Comparison of ENCODE assay signal across 9 mouse cellular contexts in genomic region chr10:66913187-66913586, GRCm38 (mm10).
DNase-seq lines count a peak whose midpoint lies in the region; ATAC-seq and TF ChIP-seq lines count a peak whose summit lies in the region.
"Had no signal": no experiment of that assay in that cellular context is flagged by ENCODE, and none has a peak within 500 bp of the region (broad histone marks: within the 10 kb centered on the region; RNA-seq: fewer than 3 reads in every experiment).

No protein-coding gene starts in this region.

- TF ChIP-seq EP300 in lung, postnatal 0 days (IDR thresholded peaks at IDR 0.05) = peak; percentile 78

- H3K4me2 ChIP-seq in hindbrain, embryonic 13.5 days = no peak overlapping the region
- H3K4me2 ChIP-seq in hindbrain, embryonic 11.5 days (replicated peaks; ENCODE audit: low read depth, low read length) = no peak overlapping the region
- H3K4me2 ChIP-seq in lung, postnatal 0 days (replicated peaks; ENCODE audit: low read depth, low read length) = no peak overlapping the region
- H3K4me2 ChIP-seq in forebrain, embryonic 12.5 days = peak overlapping the region; percentile 24; the same call in 1 of the 2 replicates
- H3K4me2 ChIP-seq: stomach, embryonic 15.5 days had no signal

- H3K27ac ChIP-seq in hindbrain, embryonic 13.5 days = peak overlapping the region; percentile 5; the same call in 1 of the 2 replicates
- H3K27ac ChIP-seq in hindbrain, embryonic 11.5 days (ENCODE audit: low read depth, low read length) = no peak overlapping the region
- no peak overlapping the region for H3K27ac ChIP-seq in lung, postnatal 0 days (ENCODE audit: low read length)
- H3K27ac ChIP-seq in forebrain, embryonic 12.5 days = no peak overlapping the region
- 0 out of 2 replicates have a peak overlapping the region, but pooled peaks have one; percentile 20 for H3K27ac ChIP-seq in limb, embryonic 10.5 days
- H3K27ac ChIP-seq: stomach, embryonic 15.5 days had no signal

- H3K4me1 ChIP-seq in hindbrain, embryonic 13.5 days (replicated peaks) = peaks cover 28% of the 10 kb centered on the region
- H3K4me1 ChIP-seq in hindbrain, embryonic 11.5 days (replicated peaks; ENCODE audit: control insufficient read depth, insufficient read depth, low read length) = peaks cover 8% of the 10 kb centered on the region
- H3K4me1 ChIP-seq in lung, postnatal 0 days (ENCODE audit: insufficient read depth, low read depth, low read length) = peaks cover 13% of the 10 kb centered on the region; the same call in 1 of the 2 replicates
- H3K4me1 ChIP-seq in forebrain, embryonic 12.5 days = peaks cover 30% of the 10 kb centered on the region
- peaks cover 43% of the 10 kb centered on the region for H3K4me1 ChIP-seq in limb, embryonic 10.5 days

- 69% methylated on average over 14 of the region's 14 CpGs for WGBS in hindbrain, embryonic 13.5 days
- WGBS in hindbrain, embryonic 11.5 days = 71% methylated on average over 14 of the region's 14 CpGs
- WGBS in lung, postnatal 0 days = 42% methylated on average over 14 of the region's 14 CpGs
- 75% methylated on average over 14 of the region's 14 CpGs for WGBS in forebrain, embryonic 12.5 days
- WGBS in limb, embryonic 10.5 days = 73% methylated on average over 14 of the region's 14 CpGs

- no peak overlapping the region for H3K9ac ChIP-seq in hindbrain, embryonic 13.5 days
- no peak overlapping the region for H3K9ac ChIP-seq in hindbrain, embryonic 11.5 days (ENCODE audit: low read depth, low read length)
- no peak overlapping the region for H3K9ac ChIP-seq in lung, postnatal 0 days (replicated peaks; ENCODE audit: low read depth)
- no peak overlapping the region for H3K9ac ChIP-seq in forebrain, embryonic 12.5 days
- H3K9ac ChIP-seq: stomach, embryonic 15.5 days had no signal

- H3K9me3 ChIP-seq in hindbrain, embryonic 13.5 days = no peaks in the 10 kb centered on the region
- no peaks in the 10 kb centered on the region for H3K9me3 ChIP-seq in hindbrain, embryonic 11.5 days (ENCODE audit: control insufficient read depth, low read length)
- H3K9me3 ChIP-seq in lung, postnatal 0 days (ENCODE audit: low read length) = no peaks in the 10 kb centered on the region
- H3K9me3 ChIP-seq in forebrain, embryonic 12.5 days = no peaks in the 10 kb centered on the region
- no peaks in the 10 kb centered on the region for H3K9me3 ChIP-seq in limb, embryonic 10.5 days (replicated peaks)
- H3K9me3 ChIP-seq: stomach, embryonic 15.5 days had no signal

- TF ChIP-seq CTCF in lung, postnatal 0 days (IDR thresholded peaks at IDR 0.05) = no peak

- DNase-seq in hindbrain, embryonic 11.5 days (ENCODE audit: low spot score) = no peak
- peak; percentile 42 for DNase-seq in lung, postnatal 0 days (ENCODE audit: low spot score)
- no peak for DNase-seq in lung, postnatal 14 days
- no peak for DNase-seq in limb, embryonic 10.5 days (ENCODE audit: low spot score)
- DNase-seq in frontal cortex, adult 2 months (ENCODE audit: extremely low spot score in 1 of 2, low spot score in 1 of 2) = no peak
- DNase-seq: right cerebral cortex, postnatal 14 days had no signal

- H3K36me3 ChIP-seq in hindbrain, embryonic 13.5 days = no peaks in the 10 kb centered on the region
- H3K36me3 ChIP-seq in hindbrain, embryonic 11.5 days (ENCODE audit: control insufficient read depth, insufficient read depth, low read length) = no peaks in the 10 kb centered on the region
- H3K36me3 ChIP-seq in lung, postnatal 0 days (ENCODE audit: insufficient read depth, low read length) = no peaks in the 10 kb centered on the region
- H3K36me3 ChIP-seq in forebrain, embryonic 12.5 days (replicated peaks) = no peaks in the 10 kb centered on the region
- H3K36me3 ChIP-seq in limb, embryonic 10.5 days = no peaks in the 10 kb centered on the region
- H3K36me3 ChIP-seq: stomach, embryonic 15.5 days had no signal

- H3K4me3 ChIP-seq in hindbrain, embryonic 13.5 days = no peak overlapping the region
- no peak overlapping the region for H3K4me3 ChIP-seq in hindbrain, embryonic 11.5 days (ENCODE audit: low read depth, low read length)
- H3K4me3 ChIP-seq in lung, postnatal 0 days (ENCODE audit: low read depth, low read length) = no peak overlapping the region
- no peak overlapping the region for H3K4me3 ChIP-seq in forebrain, embryonic 12.5 days (replicated peaks)
- peak overlapping the region; percentile 13; the same call in 1 of the 2 replicates for H3K4me3 ChIP-seq in limb, embryonic 10.5 days
- H3K4me3 ChIP-seq: stomach, embryonic 15.5 days had no signal

- no peak for ATAC-seq in hindbrain, embryonic 13.5 days (ENCODE audit: low FRiP score)
- no peak for ATAC-seq in hindbrain, embryonic 11.5 days (ENCODE audit: low FRiP score)
- no peak for ATAC-seq in lung, postnatal 0 days
- no peak for ATAC-seq in forebrain, embryonic 12.5 days (ENCODE audit: low FRiP score)

- H3K27me3 ChIP-seq in hindbrain, embryonic 13.5 days = no peaks in the 10 kb centered on the region
- H3K27me3 ChIP-seq in hindbrain, embryonic 11.5 days (ENCODE audit: control insufficient read depth, insufficient read depth, low read length) = no peaks in the 10 kb centered on the region
- no peaks in the 10 kb centered on the region for H3K27me3 ChIP-seq in lung, postnatal 0 days (replicated peaks; ENCODE audit: insufficient read depth, low read length)
- H3K27me3 ChIP-seq in forebrain, embryonic 12.5 days = peaks cover 1% of the 10 kb centered on the region; the same call in 1 of the 2 replicates
- no peaks in the 10 kb centered on the region for H3K27me3 ChIP-seq in limb, embryonic 10.5 days (ENCODE audit: low read depth, poor library complexity, severe bottlenecking)
- H3K27me3 ChIP-seq: stomach, embryonic 15.5 days had no signal

Comparison
In these comparisons a context has a peak if more than half of its experiments do, and no peak if none do; other contexts are left out.
1. H3K27ac ChIP-seq: peak in hindbrain, embryonic 13.5 days (single experiment) and limb, embryonic 10.5 days (single experiment); none in hindbrain, embryonic 11.5 days (single experiment), lung, postnatal 0 days (single experiment) and forebrain, embryonic 12.5 days (single experiment).